Mouse (Mus musculus) liver, embryonic 15.5 days (tissue): ENCODE data around the gene Dnm3. TPM values are rescaled to one million over a fixed set of nuclear protein-coding genes. Genes with fewer than 3 reads are reported as not detected.
A peak's percentile ranks its signal among the peaks of the same experiment; 100 is the strongest.

Experiments used
- ATAC-seq: fragments of 200-750 bp; cut with Nextera tagmentation; 2 replicates; pipeline ENCODE4 v1.8.0; 2017; ENCODE audit warnings: moderate number of reproducible peaks, mild to moderate bottlenecking, moderate library complexity; ENCODE audit not compliant: insufficient read depth
- H3K27ac ChIP-seq: fragments of 300-500 bp; sonication (generic); replicated peaks from 2 replicates; pipeline ENCODE4 v1.5.1; 2015; ENCODE audit warnings: mild to moderate bottlenecking, inconsistent platforms
- H3K27me3 ChIP-seq: fragments of 300-500 bp; sonication (generic); 2 replicates; pipeline ENCODE4 v1.6.1; 2015; ENCODE audit warnings: mild to moderate bottlenecking, inconsistent platforms
- H3K36me3 ChIP-seq: fragments of 300-500 bp; sonication (generic); replicated peaks from 2 replicates; pipeline ENCODE4 v1.6.1; 2015; ENCODE audit warnings: moderate library complexity, mild to moderate bottlenecking, inconsistent platforms
- H3K4me1 ChIP-seq: fragments of 300-500 bp; sonication (generic); replicated peaks from 2 replicates; pipeline ENCODE4 v1.6.1; 2015; ENCODE audit warnings: inconsistent platforms
- H3K4me2 ChIP-seq: fragments of 300-500 bp; sonication (generic); 2 replicates; pipeline ENCODE4 v1.6.1; 2015; ENCODE audit warnings: moderate library complexity, mild to moderate bottlenecking, inconsistent platforms
- H3K4me3 ChIP-seq: fragments of 300-500 bp; sonication (generic); replicated peaks from 2 replicates; pipeline ENCODE4 v1.5.1; 2015; ENCODE audit warnings: mild to moderate bottlenecking, inconsistent platforms
- H3K9ac ChIP-seq: fragments of 300-500 bp; sonication (generic); 2 replicates; pipeline ENCODE4 v1.6.1; 2015; ENCODE audit warnings: moderate library complexity, mild to moderate bottlenecking, inconsistent platforms
- H3K9me3 ChIP-seq: fragments of 300-500 bp; sonication (generic); replicated peaks from 2 replicates; pipeline ENCODE4 v1.6.1; 2016; ENCODE audit warnings: inconsistent platforms
- WGBS: fragments of 180-500 bp; shearing (Covaris S2); methylation state at CpG from one replicate; pipeline ENCODE4 v1.1.7; 2015; ENCODE audit warnings: mixed read lengths; ENCODE audit not compliant: insufficient replicate concordance; 5-methylcytosine and 5-hydroxymethylcytosine counted together
- polyA plus RNA-seq: library from polyadenylated mRNA; unstranded; fragments of >200 nt; fragmentation: Nextera tagmentation; extraction: Ambion mirVana; gene quantifications from 2 replicates; pipeline ENCODE4 v1.2.1, GENCODE M21; 2015

Dnm3 gene
- 0.97 and 1.2 TPM in 2 replicates for polyA plus RNA-seq

GRCm38 (mm10) chr1:162477246-162478209 is at the start of gene Dnm3:
Gene Dnm3 (minus strand): TSS chr1:162478034.
- peak; percentile 89 for ATAC-seq
- Histone ChIP-seq H3K9ac (no peak within 1 kb of the TSS), H3K27ac (no peak within 1 kb of the TSS), H3K4me2 (peak within 1 kb of the TSS; percentile 70), H3K9me3 (no peaks in the 10 kb centered on the region), H3K36me3 (no peaks in the 10 kb centered on the region), H3K27me3 (peaks cover 36% of the 10 kb centered on the region), H3K4me3 (peak within 1 kb of the TSS; percentile 55), H3K4me1 (peaks cover 9% of the 10 kb centered on the region; the same call in 1 of the 2 replicates)
- whole genome bisulfite sequencing: 2% methylated on average over 56 of the region's 56 CpGs

DNA sequence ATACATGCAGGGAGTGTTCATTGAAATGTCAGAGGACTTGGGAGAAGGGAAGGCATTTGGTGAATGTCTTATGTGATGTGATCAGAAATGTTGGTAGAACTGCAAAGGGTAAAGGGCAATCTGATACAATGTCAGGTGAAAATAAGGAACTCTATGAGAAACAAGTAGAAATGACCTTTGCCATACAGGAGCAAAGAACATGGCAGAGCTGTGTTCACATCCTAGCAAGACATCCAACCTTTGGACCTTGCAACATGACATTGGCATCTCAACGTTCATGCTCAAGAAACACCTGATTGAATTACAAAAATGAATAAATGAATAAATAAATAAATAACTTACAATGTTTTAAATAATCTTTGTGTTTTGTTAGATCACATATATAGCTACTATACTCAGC is 37.3 kb upstream of the Dnm3 start:
- Histone ChIP-seq H3K27ac (no peak overlapping the region), H3K9ac (no peak overlapping the region), H3K4me3 (no peak overlapping the region), H3K9me3 (no peaks in the 10 kb centered on the region), H3K27me3 (no peaks in the 10 kb centered on the region), H3K4me2 (no peak overlapping the region), H3K36me3 (no peaks in the 10 kb centered on the region), H3K4me1 (peaks cover under 1% of the 10 kb centered on the region; the same call in 1 of the 2 replicates)
- no peak for ATAC-seq
- WGBS: 64% methylated on average over 1 of the region's 1 CpGs

DNA sequence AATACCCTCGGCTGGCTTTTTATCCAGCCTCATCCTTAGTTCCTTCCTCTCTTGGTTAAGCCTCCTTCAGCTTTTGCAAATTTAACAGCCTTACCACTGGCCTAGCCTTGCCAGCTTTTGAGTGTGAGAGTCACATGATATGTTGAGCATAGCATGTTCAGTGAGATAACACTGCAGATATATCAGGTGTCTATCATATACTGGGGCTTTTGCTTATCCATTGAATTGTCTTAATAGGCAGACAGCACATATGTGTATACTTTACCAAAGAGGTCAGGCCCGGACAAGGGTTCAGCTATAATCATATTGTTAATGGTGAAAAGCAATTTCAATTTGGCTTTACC is 32.2 kb upstream of the Dnm3 start:
- WGBS: 14% methylated on average over 2 of the region's 2 CpGs

GRCm38 (mm10) chr1:162509329-162510012 is 31.6 kb upstream of the Dnm3 start:
- ATAC-seq: 0 out of 2 replicates have a peak, but pooled peaks have one; percentile 51
- WGBS: 15% methylated on average over 12 of the region's 12 CpGs
- no peaks in the 10 kb centered on the region for H3K9me3 ChIP-seq

More for the DNA sequence above, 32.2 kb upstream of the Dnm3 start:
- peak; percentile 76 for ATAC-seq
- no peak overlapping the region for H3K9ac ChIP-seq
- H3K9me3 ChIP-seq: no peaks in the 10 kb centered on the region
- H3K27me3 ChIP-seq: no peaks in the 10 kb centered on the region
- H3K27ac ChIP-seq: no peak overlapping the region
- no peak overlapping the region for H3K4me3 ChIP-seq
- H3K4me1 ChIP-seq: peaks cover 9% of the 10 kb centered on the region
- peak overlapping the region; percentile 21; the same call in 1 of the 2 replicates for H3K4me2 ChIP-seq
- no peaks in the 10 kb centered on the region for H3K36me3 ChIP-seq

DNA sequence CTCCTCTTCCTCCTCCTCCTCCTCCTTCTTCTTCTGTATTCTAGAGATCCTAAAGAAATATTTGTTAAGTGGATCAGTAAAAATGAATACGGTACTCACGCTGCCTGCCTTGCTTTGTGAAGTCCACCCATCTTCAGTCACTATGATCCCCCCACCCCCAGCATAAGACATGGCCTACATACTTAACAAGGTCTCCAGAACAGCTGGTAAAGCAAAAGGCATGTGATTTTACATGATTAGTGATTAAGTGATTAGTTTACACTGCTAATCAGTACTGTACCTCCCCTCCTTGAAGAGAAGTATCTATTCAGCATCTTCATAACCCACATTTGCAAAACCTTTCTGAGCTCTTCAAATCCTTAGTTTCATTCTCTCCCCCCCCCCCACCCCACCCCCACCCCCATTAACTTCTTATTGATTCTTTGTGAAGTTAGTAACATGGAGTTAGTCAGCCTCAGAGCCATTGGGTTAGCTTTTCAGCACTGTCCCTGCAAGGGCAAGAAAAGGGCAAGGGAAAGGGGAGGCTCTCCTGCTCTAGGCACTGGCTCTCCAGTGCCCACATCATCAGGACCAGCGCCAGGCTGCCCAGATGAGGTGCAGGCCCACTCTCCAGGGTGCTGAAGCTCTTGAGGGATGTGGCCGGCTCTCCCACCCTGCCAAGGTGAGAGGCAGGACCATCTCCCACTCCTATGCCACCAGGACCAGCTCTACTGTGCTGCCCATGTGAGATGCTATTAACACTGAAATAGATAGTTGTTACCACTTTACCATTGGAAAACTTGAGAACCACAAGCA is 30.6 kb upstream of the Dnm3 start:
- 69% methylated on average over 4 of the region's 4 CpGs for WGBS
- H3K4me1 ChIP-seq: peaks cover 9% of the 10 kb centered on the region
- no peak overlapping the region for H3K27ac ChIP-seq
- H3K4me3 ChIP-seq: no peak overlapping the region
- no peaks in the 10 kb centered on the region for H3K9me3 ChIP-seq
- no peak overlapping the region for H3K9ac ChIP-seq
- H3K36me3 ChIP-seq: no peaks in the 10 kb centered on the region
- H3K4me2 ChIP-seq: no peak overlapping the region
- no peaks in the 10 kb centered on the region for H3K27me3 ChIP-seq
- ATAC-seq: no peak

More at GRCm38 (mm10) chr1:162509329-162510012, 31.6 kb upstream of the Dnm3 start:
- peak overlapping the region; percentile 21; the same call in 1 of the 2 replicates for H3K4me2 ChIP-seq
- H3K27me3 ChIP-seq: no peaks in the 10 kb centered on the region
- peaks cover 9% of the 10 kb centered on the region for H3K4me1 ChIP-seq
- no peak overlapping the region for H3K9ac ChIP-seq
- H3K27ac ChIP-seq: no peak overlapping the region
- H3K4me3 ChIP-seq: no peak overlapping the region
- H3K36me3 ChIP-seq: no peaks in the 10 kb centered on the region

DNA sequence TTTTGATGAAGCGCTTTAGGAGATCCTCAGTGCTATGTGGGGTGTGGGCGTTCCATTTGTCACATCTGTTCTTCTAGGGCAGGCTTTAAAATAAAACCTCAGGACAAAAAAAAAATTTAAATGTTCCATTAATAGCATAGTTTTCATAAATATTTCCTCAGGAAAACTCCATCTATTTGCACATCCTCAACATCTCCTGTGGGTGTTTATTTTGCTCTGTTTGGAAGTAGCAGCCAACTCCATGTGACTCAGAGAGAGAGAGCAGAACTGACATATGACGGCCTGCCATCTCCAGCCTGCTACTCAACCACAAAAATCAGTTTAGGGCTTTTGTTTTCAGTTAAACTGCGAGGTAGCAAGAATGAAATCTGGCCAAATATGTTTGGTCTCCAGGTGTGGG is 28.7 kb upstream of the Dnm3 start:
- no peaks in the 10 kb centered on the region for H3K27me3 ChIP-seq
- no peaks in the 10 kb centered on the region for H3K36me3 ChIP-seq
- H3K4me2 ChIP-seq: no peak overlapping the region
- WGBS: 51% methylated on average over 4 of the region's 4 CpGs
- H3K27ac ChIP-seq: no peak overlapping the region
- no peak overlapping the region for H3K4me3 ChIP-seq
- H3K9me3 ChIP-seq: no peaks in the 10 kb centered on the region
- no peak overlapping the region for H3K9ac ChIP-seq
- peaks cover 9% of the 10 kb centered on the region for H3K4me1 ChIP-seq
- ATAC-seq: no peak

DNA sequence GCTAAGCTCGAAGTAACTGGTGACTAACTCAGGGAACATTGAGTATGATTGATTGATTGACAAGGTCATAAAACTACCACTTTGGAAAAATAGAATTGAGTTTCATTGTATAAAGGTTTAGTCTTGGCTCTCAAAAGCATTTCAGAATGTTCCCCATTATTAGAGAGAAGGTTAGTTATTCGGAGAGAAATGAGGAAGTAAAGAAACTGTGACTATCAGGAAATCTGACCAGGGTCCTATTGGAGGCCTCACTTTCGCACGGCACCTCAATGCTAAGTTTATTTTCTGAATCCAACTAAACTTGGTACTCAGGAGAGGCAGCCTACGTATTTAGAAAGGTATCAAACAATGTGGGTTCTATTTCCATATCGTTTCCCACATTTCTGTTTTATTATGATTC is 27.8 kb upstream of the Dnm3 start:
- 36% methylated on average over 6 of the region's 6 CpGs for WGBS
- H3K4me2 ChIP-seq: no peak overlapping the region
- H3K36me3 ChIP-seq: no peaks in the 10 kb centered on the region
- no peak overlapping the region for H3K9ac ChIP-seq
- no peak overlapping the region for H3K4me3 ChIP-seq
- ATAC-seq: no peak
- H3K27ac ChIP-seq: no peak overlapping the region
- no peaks in the 10 kb centered on the region for H3K9me3 ChIP-seq
- H3K4me1 ChIP-seq: peaks cover 9% of the 10 kb centered on the region
- no peaks in the 10 kb centered on the region for H3K27me3 ChIP-seq

DNA sequence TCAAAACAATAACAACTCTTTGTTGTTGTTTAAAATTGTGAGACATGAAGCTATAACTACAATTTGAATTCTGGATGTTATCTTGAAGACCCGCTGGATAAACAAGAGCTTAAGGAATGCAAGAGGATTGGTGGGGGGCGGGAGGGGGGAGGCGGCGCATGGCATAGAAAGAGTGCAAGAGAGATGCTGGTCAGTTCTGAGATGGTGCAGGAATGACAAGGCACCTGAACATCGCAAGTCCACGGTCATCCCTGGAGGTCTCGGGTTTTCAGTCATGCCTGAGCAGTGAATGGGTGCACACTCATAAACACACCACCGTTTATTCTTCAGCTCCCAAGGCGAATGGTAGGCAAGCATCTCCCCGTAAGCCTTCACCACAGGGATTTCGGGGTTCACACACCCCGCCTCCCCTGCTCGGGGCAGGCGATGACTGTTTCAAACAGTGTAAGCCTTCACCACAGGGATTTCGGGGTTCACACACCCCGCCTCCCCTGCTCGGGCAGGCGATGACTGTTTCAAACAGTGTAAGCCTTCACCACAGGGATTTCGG is 1.2 kb downstream of the Dnm3 start:
- Histone ChIP-seq H3K4me2 (peak overlapping the region; percentile 70), H3K4me3 (peak overlapping the region; percentile 55; the same call in 1 of the 2 replicates), H3K9ac (no peak overlapping the region), H3K9me3 (no peaks in the 10 kb centered on the region), H3K36me3 (no peaks in the 10 kb centered on the region), H3K27me3 (peaks cover 36% of the 10 kb centered on the region), H3K27ac (no peak overlapping the region), H3K4me1 (peaks cover 9% of the 10 kb centered on the region; the same call in 1 of the 2 replicates)
- no peak for ATAC-seq
- WGBS: 5% methylated on average over 19 of the region's 19 CpGs

- H3K4me1 ChIP-seq: peaks cover 6% of the 10 kb centered on the region; the same call in 1 of the 2 replicates
- no peak overlapping the region for H3K27ac ChIP-seq
- H3K27me3 ChIP-seq: peaks cover 33% of the 10 kb centered on the region
- H3K4me2 ChIP-seq: no peak overlapping the region
- H3K36me3 ChIP-seq: no peaks in the 10 kb centered on the region
- no peaks in the 10 kb centered on the region for H3K9me3 ChIP-seq
- no peak overlapping the region for H3K9ac ChIP-seq
- no peak for ATAC-seq
- WGBS: 43% methylated on average over 1 of the region's 1 CpGs
- H3K4me3 ChIP-seq: no peak overlapping the region
Observed at GRCm38 (mm10) chr1:162472949-162473348, 4.9 kb downstream of the Dnm3 start.

DNA sequence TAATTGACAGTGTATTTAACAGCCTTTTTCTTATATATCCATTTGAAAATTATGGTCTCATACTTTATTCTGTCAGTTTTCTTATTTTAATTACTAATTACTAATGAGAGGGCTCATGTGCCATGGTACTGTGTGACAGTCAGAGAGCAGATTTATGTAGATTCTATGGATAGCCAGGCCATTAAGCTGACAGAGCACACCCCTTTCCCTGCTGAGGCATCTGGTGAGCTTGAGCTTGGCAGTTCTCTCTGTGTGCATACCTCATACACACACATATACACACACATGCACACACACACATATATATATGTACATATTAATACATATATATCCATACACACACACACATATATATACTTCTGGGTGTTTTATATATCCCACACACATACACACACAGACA is 6.7 kb downstream of the Dnm3 start:
- H3K36me3 ChIP-seq: no peaks in the 10 kb centered on the region
- H3K27me3 ChIP-seq: peaks cover 15% of the 10 kb centered on the region
- no peak overlapping the region for H3K27ac ChIP-seq
- ATAC-seq: no peak
- no peaks in the 10 kb centered on the region for H3K9me3 ChIP-seq
- no peak overlapping the region for H3K4me2 ChIP-seq
- H3K9ac ChIP-seq: no peak overlapping the region
- no peaks in the 10 kb centered on the region for H3K4me1 ChIP-seq
- H3K4me3 ChIP-seq: no peak overlapping the region
